Mouse (Mus musculus): ENCODE results near the gene Ptpn21. TPM values are rescaled to one million over a fixed set of nuclear protein-coding genes. Genes with fewer than 3 reads are reported as not detected.

Gene Ptpn21
- polyA plus RNA-seq, 1 experiment = 10.9 TPM

- peaks cover 3% of the 10 kb centered on the region for H3K4me1 ChIP-seq (ENCODE audit: control insufficient read depth, insufficient read depth, low read length)
- peak overlapping the region; percentile 82 for H3K27ac ChIP-seq (ENCODE audit: control insufficient read depth, insufficient read depth, low read depth, low read length)
- TF ChIP-seq CTCF (IDR thresholded peaks at IDR 0.05; ENCODE audit: control insufficient read depth, insufficient read depth, insufficient replicate concordance, low read depth, low read length) (no peak), POLR2A (IDR thresholded peaks at IDR 0.05; ENCODE audit: control insufficient read depth, low read depth, low read length) (no peak)
- H3K27me3 ChIP-seq (ENCODE audit: control insufficient read depth, insufficient read depth, low read length) = no peaks in the 10 kb centered on the region
- no peaks in the 10 kb centered on the region; the same call in 1 of the 2 replicates for H3K36me3 ChIP-seq (ENCODE audit: control insufficient read depth, insufficient read depth, low read length)
- peak overlapping the region; percentile 91 for H3K4me3 ChIP-seq (ENCODE audit: control insufficient read depth, low read depth, low read length)
Observed at GRCm38 (mm10) chr12:98747380-98747753, 10.2 kb upstream of the Ptpn21 start.

GRCm38 (mm10) chr12:98746746-98747379, 9.7 kb upstream of the Ptpn21 start, which contains the start of gene Zc3h14:
Gene Zc3h14 (plus strand): TSS chr12:98746964.
- peak; percentile 36; the same call in 1 of the 2 replicates for TF ChIP-seq CTCF (IDR thresholded peaks at IDR 0.05; ENCODE audit: control insufficient read depth, insufficient read depth, insufficient replicate concordance, low read depth, low read length)
- peak; percentile 88 for TF ChIP-seq POLR2A (IDR thresholded peaks at IDR 0.05; ENCODE audit: control insufficient read depth, low read depth, low read length)
- Histone ChIP-seq H3K27ac (ENCODE audit: control insufficient read depth, insufficient read depth, low read depth, low read length) (peak within 1 kb of the TSS; percentile 82), H3K27me3 (ENCODE audit: control insufficient read depth, insufficient read depth, low read length) (no peaks in the 10 kb centered on the region), H3K4me1 (ENCODE audit: control insufficient read depth, insufficient read depth, low read length) (peaks cover 3% of the 10 kb centered on the region), H3K4me3 (ENCODE audit: control insufficient read depth, low read depth, low read length) (peak within 1 kb of the TSS; percentile 91), H3K36me3 (ENCODE audit: control insufficient read depth, insufficient read depth, low read length) (no peaks in the 10 kb centered on the region; the same call in 1 of the 2 replicates)

GRCm38 (mm10) chr12:98746131-98746530, 8.9 kb upstream of the Ptpn21 start:
- Histone ChIP-seq H3K27ac (ENCODE audit: control insufficient read depth, insufficient read depth, low read depth, low read length) (no peak overlapping the region), H3K27me3 (ENCODE audit: control insufficient read depth, insufficient read depth, low read length) (no peaks in the 10 kb centered on the region), H3K4me1 (ENCODE audit: control insufficient read depth, insufficient read depth, low read length) (peaks cover 3% of the 10 kb centered on the region), H3K36me3 (ENCODE audit: control insufficient read depth, insufficient read depth, low read length) (no peaks in the 10 kb centered on the region; the same call in 1 of the 2 replicates), H3K4me3 (ENCODE audit: control insufficient read depth, low read depth, low read length) (no peak overlapping the region)
- peak; percentile 33; the same call in 1 of the 2 replicates for TF ChIP-seq CTCF (IDR thresholded peaks at IDR 0.05; ENCODE audit: control insufficient read depth, insufficient read depth, insufficient replicate concordance, low read depth, low read length)
- no peak for TF ChIP-seq POLR2A (IDR thresholded peaks at IDR 0.05; ENCODE audit: control insufficient read depth, low read depth, low read length)

- no peak overlapping the region for H3K27ac ChIP-seq (ENCODE audit: control insufficient read depth, insufficient read depth, low read depth, low read length)
Observed at GRCm38 (mm10) chr12:98745626-98746025, 8.4 kb upstream of the Ptpn21 start.

GRCm38 (mm10) chr12:98741011-98741501, 3.9 kb upstream of the Ptpn21 start:
- Histone ChIP-seq H3K27me3 (ENCODE audit: control insufficient read depth, insufficient read depth, low read length) (no peaks in the 10 kb centered on the region), H3K36me3 (ENCODE audit: control insufficient read depth, insufficient read depth, low read length) (no peaks in the 10 kb centered on the region), H3K27ac (ENCODE audit: control insufficient read depth, insufficient read depth, low read depth, low read length) (no peak overlapping the region), H3K4me3 (ENCODE audit: control insufficient read depth, low read depth, low read length) (no peak overlapping the region), H3K4me1 (ENCODE audit: control insufficient read depth, insufficient read depth, low read length) (peaks cover 9% of the 10 kb centered on the region)
- TF ChIP-seq POLR2A (IDR thresholded peaks at IDR 0.05; ENCODE audit: control insufficient read depth, low read depth, low read length) (no peak), CTCF (IDR thresholded peaks at IDR 0.05; ENCODE audit: control insufficient read depth, insufficient read depth, insufficient replicate concordance, low read depth, low read length) (no peak)

More at GRCm38 (mm10) chr12:98745626-98746025, 8.4 kb upstream of the Ptpn21 start:
- Histone ChIP-seq H3K4me1 (ENCODE audit: control insufficient read depth, insufficient read depth, low read length) (peaks cover 3% of the 10 kb centered on the region), H3K4me3 (ENCODE audit: control insufficient read depth, low read depth, low read length) (no peak overlapping the region), H3K27me3 (ENCODE audit: control insufficient read depth, insufficient read depth, low read length) (no peaks in the 10 kb centered on the region), H3K36me3 (ENCODE audit: control insufficient read depth, insufficient read depth, low read length) (no peaks in the 10 kb centered on the region; the same call in 1 of the 2 replicates)
- TF ChIP-seq CTCF (IDR thresholded peaks at IDR 0.05; ENCODE audit: control insufficient read depth, insufficient read depth, insufficient replicate concordance, low read depth, low read length) (no peak), POLR2A (IDR thresholded peaks at IDR 0.05; ENCODE audit: control insufficient read depth, low read depth, low read length) (no peak)

GRCm38 (mm10) chr12:98737801-98738350, 671 bp upstream of the Ptpn21 start:
- TF ChIP-seq CTCF (IDR thresholded peaks at IDR 0.05; ENCODE audit: control insufficient read depth, insufficient read depth, insufficient replicate concordance, low read depth, low read length) (no peak), POLR2A (IDR thresholded peaks at IDR 0.05; ENCODE audit: control insufficient read depth, low read depth, low read length) (no peak)
- Histone ChIP-seq H3K27ac (ENCODE audit: control insufficient read depth, insufficient read depth, low read depth, low read length) (no peak overlapping the region), H3K4me1 (ENCODE audit: control insufficient read depth, insufficient read depth, low read length) (peaks cover 19% of the 10 kb centered on the region), H3K4me3 (ENCODE audit: control insufficient read depth, low read depth, low read length) (peak overlapping the region; percentile 60), H3K27me3 (ENCODE audit: control insufficient read depth, insufficient read depth, low read length) (no peaks in the 10 kb centered on the region), H3K36me3 (ENCODE audit: control insufficient read depth, insufficient read depth, low read length) (no peaks in the 10 kb centered on the region)
